Mouse (Mus musculus) erythroblast, embryonic 14.5 days (primary cell): ENCODE data around the gene Zdhhc3.

Source experiments
- GATA1 ChIP-seq: IDR thresholded peaks from 2 replicates; pipeline ENCODE4 v1.6.1; 2012; ENCODE audit warnings: low read length, inconsistent platforms, mixed read lengths
- TAL1 ChIP-seq: IDR thresholded peaks from 3 replicates; pipeline ENCODE4 v1.6.1; 2012; ENCODE audit warnings: low read length, inconsistent platforms, mixed read lengths

DNA sequence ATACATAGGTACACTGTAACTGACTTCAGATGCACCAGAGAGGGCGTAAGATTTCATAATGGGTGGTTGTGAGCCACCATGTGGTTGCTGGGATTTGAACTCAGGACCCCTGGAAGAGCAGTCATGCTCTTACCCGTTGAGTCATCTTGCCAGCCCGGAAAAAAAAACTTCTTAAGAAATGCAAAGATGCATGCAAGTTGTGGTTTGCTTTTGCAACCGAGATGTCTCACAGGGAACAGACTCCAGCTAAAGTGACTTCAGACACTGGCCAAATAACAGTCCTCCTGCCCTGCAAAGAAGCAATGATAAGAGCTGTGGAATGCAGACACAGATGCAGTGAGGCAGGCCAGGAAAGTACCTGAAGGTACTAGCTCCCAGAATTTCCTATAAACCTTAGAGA, 22.2 kb downstream of the Zdhhc3 start:
- TF ChIP-seq GATA1 (no peak), TAL1 (no peak)
